Mouse (Mus musculus): ENCODE results near the gene Foxo3. TPM values are rescaled to one million over a fixed set of nuclear protein-coding genes. Genes with fewer than 3 reads are reported as not detected.

The Foxo3 gene
- total RNA-seq, 2 experiments from 2014 or later: 40.1 to 41.1 TPM

DNA sequence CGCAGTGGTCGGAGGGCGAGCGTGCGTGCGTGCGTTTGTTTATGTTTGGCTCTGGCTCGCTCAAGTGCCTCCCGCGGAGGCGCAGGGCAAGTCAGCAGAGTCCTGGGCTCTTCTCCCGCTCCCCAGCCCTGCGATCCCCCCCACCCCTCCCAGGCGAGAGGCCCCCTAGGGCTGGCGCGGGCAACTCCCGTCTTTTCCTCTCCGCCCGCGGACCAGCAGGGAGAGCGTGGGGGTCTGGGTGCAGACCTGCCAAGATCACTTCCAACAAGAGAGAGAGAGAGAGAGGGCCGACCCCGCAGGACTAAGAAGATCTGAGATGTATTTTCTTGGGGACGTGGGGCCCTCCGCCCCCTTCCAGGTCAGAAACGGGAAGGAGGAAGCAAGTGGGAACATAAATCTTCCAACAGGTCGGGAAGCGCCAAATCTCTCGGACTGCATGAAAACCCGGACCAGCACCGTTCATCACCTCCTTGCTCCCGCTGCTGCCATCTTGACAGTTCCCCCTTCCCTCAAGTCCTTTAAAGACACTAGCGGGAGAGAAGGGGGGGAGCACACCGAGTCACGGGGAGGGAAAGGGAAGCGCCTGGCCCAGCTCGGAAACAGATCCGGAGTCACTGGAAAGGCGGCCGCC lies 569 bp downstream of the Foxo3 start:
- DNase-seq (ENCODE audit: low spot score in 2 of 2): no peak

DNA sequence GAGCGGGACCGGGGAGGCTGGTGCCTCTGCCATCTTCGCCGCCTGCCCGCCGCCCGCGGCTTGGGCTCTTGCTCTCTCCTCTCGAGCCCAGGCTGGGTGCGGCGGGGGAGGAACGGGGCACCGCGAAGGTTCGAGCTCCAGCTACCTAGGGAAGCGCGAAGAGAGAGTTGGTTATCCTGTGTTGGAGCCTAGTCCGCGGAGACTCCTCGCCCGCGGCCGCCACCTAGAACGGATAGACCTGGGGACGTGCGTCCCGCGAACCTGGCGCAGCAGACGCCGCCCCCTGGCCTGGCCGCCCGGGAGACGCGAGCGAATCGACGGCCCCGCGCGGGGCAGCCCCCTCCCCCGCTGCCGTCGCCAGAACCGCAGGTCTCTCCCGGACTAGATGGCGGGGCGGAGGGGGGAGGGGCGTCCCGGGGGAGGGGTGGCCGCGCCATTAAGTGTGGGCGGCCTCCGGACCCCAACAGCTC lies 1.1 kb downstream of the Foxo3 start:
- DNase-seq (ENCODE audit: low spot score in 2 of 2): peak in 1 of 2 experiments; percentile 46

DNA sequence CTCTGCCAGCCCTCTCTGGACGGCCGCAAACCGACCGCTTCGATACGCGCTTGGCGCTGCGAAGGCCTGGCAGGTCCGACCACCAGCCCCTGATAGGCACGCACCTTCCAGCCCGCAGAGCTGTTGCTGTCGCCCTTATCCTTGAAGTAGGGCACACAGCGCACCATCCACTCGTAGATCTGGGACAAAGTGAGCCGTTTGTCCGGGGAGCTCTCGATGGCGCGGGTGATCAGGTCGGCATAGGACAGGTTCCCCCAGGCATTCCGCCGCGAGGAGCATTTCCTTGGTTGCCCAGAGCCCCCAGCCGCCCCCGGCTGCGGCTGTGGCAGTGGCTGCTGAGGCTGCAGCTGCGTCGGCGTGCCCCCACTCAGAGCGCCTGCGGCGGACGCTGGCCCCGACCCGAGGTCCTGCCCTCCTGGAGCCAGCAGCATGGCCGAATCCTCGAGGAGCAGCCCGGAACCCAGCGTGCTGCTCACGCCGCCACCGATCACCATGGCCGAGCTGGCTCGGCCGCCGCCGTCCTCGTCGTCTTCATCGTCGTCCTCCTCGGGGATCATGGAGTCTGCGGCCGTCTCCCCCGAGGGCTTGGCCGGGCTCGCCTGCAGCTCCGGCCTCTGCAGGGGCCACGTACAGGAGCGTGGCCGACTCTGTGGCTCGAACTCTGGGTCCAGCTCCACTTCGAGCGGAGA lies 1.7 kb downstream of the Foxo3 start:
- DNase-seq (ENCODE audit: low spot score in 2 of 2): peak in 1 of 2 experiments; percentile 18

DNA sequence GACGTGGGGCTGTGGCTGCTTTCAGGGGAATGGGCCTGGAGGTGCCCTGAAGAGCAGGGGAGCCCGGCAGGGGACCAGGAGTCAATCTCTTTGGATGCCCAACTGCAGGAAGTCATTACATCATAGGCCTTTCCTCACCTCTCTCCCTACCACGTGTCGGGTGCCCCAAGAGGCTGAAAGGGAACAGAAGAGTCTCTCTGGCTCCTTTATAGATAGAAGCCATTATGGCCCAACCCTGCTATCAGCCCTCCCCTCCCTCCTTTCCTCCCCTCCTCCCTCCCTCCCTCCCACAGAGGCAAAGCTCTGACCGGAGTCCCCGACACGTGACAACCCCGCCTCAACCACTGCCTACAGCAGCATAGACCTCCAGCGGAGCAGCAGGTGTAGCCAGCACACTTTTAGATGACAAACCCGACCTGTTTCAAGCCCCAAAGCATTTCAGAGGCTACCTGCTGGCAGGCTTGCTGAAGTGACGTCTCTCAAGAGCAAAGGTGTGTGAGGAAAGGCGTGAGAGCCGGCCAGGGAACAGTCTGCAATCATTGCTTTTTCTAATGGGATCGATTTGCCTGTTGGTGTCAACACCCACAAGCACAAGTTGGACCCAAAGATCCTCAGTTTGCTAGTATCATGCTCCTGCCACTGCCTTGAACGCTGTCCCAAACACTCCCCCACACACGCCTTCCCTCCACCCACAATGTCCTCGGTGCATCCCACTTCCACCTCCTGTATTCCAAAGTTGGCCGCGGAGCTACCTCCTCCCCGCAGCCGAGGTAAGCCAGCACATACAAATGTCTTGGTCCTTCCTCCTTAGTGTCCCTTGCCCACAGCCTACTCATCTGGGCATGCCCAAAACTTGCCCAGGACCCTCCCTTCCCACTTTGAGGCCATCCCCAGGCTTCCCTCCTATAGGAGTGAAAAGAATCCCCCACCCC lies 2.5 kb downstream of the Foxo3 start:
- DNase-seq (ENCODE audit: low spot score in 2 of 2): no peak

DNA sequence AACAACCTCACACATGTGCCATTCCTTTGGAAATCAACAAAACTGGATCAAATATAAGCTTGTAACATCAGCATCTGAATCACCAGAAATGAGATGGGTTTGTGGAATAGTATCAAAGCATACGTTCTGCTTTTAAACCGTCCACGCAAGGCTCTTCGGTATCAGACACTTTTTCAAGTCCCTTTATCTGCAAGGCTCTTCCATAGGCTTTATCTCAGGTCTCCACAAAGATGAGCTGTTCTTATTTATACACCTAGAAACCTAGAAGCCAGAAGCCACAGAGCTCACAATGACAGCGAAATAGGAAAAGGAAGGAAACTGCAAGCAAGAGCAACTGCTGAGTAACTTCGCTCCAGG lies 3.2 kb downstream of the Foxo3 start:
- no peak for DNase-seq (ENCODE audit: low spot score in 2 of 2)

DNA sequence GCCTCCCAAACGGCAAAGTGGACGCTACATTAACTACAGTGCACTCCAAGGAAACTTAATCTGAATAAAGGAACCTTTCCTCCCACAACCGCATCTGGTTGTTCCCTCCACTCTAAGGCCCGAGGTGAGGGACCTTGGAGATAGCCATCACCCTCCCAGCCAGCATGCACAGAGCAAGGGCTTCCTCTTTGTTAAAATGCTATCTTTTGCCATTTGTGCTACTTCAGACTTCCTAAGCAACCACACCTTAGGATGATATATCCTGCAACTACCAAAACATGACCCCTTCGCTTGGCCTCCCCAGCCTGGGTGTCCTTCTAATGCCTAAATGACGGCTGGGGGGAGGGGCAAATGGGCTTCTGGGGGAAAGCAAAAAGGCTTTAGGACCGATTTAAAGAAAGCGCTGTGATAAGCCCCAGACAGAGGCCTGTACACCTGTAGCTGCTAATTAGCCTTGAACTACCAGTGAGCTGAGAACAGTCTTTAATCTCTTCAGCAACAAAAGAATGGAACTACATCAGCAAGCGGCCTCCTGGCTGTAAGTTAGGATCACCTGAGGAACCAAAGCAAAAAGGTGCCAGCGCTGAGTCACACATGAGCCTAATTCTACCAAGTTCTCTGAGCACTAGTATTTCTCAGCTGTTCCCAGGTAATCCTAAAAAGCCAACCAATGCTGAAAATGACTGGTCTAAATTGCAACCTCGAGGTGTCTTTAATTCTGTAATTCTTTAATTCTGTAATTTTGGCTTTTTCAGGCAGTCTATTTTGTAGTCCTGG lies 4.9 kb downstream of the Foxo3 start:
- no peak for DNase-seq (ENCODE audit: low spot score in 2 of 2)

DNA sequence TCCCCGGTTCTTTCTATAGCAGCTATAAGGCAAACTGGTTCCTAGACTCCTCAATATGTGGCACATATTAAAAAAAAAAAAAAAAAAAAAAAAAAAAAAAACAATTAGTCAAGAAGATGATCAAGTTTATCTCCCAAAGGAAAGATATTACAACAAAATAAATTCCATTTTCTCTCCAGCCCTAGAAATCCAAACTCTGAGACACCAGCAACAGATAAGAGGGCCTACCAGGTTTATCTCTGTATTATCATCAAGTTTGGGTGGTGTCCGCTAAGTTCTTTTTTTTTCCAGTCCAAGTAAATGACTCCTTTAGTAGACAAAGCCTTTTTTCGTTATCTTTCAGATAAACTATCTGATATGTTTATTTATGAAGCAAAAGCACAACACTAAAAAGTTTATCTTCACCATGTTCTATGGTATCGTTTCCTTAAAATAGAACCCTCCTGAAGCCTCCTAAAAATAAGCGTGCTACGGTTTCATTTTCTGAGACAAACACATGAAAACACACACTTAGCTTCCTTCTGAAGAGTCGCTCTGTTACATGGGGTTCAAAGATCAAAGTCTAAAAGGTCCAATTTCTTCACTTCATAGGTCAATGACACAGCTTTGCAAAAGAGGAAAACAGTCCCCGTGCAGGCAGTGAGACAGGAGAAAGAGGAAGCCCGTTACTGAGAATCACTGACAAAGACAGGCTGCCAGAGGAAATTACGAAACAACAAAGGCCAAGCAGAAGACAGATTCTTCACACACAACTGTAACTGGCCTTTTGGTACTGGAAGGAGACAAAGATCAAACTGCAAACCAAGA lies 6.1 kb downstream of the Foxo3 start:
- DNase-seq (ENCODE audit: low spot score in 2 of 2): no peak

DNA sequence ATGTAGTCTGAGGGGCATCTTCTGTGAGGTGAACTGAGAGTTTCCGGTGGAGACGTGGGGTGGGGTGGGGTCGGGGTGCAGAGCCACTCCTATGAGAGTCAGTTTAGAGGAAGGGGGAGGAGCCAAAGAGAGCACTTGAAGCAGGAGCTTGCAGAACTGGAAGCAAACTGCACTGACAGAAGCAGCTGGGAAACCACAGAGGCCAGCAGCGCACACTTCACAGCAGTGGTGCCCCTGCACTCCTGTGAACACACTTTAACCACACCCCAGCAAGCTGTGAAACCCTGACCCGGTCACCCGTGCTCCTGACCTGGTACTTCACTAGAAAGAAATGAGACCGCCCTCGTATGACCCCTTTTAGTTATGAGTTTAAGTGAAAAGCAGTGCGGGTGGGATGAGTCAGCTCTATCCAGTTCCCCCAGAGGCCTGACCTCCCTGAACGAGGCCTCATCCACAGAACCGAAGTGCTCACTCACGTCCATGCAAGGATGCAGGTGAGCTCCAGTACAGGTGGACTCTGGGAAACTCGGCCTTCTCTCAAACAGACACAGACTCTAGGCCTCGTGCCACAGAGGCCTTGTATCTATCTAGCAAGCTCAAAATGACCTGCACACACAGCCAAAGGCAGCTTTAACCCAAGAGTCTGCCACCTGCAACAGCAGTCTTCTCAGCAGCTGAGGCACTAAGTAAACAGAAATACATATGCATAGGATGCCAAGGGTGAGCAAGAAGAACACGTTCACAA lies 7.1 kb downstream of the Foxo3 start:
- DNase-seq (ENCODE audit: low spot score in 2 of 2): no peak

DNA sequence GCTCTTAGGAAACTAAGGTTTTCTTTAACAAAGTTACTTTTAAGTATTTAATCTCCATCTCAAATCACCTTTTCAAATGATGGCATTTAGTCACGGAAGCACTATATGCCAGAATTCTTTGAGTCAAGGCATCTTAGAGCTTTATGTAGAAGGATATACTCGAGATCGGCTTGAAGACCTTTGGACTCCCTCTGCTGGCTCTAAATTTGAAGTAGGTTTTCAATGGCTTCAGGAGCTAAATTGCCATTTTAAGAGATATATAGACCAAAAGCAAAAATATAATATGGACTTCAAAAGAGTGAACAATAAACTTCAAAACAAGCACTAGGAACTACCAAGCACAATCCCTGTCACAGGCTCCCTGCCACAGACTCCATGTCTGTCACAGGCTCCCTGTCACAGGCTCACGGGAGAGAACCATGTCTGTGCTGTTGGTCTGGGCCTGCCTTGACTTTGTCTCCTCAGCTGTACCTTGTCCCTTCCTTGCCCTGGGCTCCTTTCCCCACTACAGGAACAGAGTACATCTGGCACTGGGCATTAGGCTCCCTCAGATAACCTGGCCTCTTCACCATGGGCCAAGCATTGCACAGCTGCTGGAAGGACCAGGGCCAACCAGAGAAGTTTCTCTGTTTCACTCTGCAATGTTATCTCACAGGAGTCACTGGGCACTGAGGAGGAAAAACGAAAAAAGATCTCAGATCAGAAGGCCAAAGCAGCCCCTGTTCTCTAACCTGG lies 8.6 kb downstream of the Foxo3 start:
- no peak for DNase-seq (ENCODE audit: low spot score in 2 of 2)

DNA sequence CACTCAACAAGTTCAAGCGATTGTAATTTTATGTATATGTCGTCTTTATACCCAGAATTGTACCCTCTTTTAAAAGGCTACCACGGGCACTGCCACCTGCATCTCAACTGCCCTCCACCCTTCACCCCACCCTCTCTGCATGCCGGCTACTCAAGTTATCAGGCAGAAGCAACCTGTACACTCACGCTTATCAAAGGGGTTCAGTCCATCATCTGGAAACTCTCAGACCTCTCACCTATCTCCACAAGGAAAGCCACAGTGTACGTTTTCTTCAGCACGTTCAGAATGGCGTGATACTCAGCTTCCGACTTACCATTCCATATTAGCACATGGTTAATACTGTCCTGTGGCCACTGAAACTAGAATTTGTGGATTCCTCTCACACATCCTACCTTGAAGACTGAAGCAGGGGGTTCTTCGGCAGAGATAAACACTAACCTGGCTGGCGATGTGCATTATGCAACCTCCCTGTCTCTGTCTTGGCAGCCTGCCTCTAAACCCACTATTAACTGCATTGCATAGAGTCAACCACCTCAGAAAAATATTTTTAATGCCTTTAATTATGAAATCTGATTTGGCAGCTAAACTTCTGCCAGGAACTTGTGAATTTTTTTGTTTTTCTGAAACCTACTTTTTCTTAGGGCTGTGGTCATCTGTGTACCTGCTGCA lies 11.4 kb downstream of the Foxo3 start:
- DNase-seq (ENCODE audit: low spot score in 2 of 2): no peak

DNA sequence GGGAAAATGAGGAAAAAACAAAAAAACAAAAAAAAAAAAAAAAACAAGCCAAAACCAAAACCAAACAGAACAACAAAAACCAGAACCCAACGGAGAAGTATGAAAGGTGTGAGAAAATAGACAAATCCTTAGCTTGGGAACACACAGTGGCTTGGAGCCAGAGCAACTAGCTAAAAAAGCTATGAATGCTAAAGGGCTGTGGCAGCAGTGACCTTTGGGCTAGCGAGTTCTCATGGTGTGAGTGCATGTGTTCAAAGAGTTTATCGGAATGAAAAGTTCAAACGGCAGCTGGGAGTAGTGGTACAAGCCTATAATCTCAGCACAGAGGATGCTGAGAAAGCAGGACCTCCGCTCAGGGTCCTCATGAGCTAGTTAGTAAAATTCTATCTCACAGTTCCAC lies 12.4 kb downstream of the Foxo3 start:
- no peak for DNase-seq (ENCODE audit: low spot score in 2 of 2)

DNA sequence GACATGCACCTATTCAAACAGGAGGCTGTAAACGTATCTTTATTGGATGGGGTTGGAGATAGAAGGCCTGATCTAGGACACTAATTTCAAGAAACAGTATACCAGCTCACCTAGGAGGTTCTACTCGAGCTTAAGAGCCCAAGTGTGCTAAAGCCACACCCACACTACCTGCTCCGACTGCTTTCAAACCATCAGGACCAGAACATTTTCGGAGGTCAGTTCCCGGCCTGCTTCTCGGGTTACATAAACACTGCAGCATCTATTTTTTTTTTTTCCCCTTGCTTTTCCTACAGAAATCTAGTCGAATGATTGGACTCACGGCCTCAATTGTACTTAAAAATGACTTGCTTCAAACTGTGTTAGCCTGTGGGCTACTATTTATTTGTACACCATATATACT lies 12.9 kb downstream of the Foxo3 start:
- no peak for DNase-seq (ENCODE audit: low spot score in 2 of 2)

DNA sequence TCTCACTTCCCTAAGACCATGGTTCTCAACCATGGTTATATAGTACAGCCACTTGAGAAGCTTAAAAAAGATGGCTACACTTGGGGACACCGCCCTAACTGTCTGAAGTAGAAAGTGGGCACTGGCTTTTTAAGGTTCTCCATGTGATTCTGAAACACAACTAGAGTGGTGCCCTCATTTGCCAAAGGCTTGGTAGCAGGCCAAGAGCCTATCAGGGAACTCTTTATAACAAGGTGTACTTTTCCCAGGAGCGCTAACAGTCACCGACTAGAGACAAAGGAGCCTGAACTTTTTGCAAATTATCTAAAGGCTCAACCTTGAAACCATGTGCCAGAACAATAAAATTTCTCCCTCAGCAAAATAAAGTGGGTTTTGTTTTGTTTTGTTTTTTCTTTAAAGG lies 14.5 kb downstream of the Foxo3 start:
- no peak for DNase-seq (ENCODE audit: low spot score in 2 of 2)

DNA sequence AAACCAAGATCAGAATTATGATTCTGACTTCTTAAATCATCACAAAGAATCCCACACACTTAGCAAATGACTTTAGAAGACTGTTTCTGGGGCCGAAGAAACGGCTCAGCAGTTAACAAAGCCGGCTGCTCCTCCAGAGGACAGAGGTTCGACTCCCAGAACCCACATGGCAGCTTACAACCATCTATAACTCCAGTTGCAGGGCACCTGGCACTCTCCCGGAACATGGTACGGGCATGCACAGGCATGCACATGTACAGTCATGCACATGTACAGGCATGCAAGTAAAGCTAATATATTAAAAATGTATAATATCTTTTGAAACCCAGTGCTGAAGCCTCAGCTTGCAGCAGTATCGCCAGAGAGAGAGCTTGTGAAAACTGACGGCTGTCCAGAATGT lies 15.5 kb downstream of the Foxo3 start:
- no peak for DNase-seq (ENCODE audit: low spot score in 2 of 2)

DNA sequence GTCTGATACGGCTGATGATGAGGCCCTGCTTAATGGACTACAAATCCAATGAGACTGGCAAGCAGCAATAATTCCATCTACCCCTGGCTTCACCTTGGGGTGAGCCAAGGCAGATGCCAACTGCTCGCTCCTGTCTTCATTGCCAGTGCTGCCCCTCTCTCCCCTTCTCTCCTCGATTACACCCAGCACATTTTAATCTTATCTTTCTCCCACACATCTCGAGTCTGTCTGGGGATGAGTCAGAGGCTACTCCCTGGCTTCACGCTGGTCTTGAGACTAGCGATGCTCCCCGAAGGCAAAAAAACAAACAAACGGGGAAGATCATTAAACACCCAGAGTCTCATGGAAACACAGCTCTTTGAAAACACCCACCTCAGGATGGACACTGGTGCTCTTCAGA lies 16.0 kb downstream of the Foxo3 start:
- no peak for DNase-seq (ENCODE audit: low spot score in 2 of 2)

DNA sequence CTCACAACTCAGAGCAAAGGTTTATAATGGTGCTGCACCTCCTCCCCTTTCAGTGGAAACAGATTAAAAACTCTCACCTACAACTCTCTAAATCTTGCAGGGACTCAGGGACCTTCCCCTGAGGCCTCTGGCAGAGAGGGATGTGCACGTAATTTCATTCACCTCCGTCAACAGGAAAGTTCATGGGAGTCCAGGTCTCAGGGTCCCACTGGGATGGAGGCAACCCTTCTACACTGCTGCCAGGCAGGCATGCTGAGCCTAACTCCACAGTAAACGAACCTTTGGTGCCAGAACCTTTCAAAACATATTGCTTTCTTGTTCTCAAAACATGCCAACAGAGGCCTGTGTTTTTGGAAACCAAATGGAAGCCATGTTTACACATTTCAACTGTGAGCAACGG lies 17.0 kb downstream of the Foxo3 start:
- DNase-seq (ENCODE audit: low spot score in 2 of 2): no peak

DNA sequence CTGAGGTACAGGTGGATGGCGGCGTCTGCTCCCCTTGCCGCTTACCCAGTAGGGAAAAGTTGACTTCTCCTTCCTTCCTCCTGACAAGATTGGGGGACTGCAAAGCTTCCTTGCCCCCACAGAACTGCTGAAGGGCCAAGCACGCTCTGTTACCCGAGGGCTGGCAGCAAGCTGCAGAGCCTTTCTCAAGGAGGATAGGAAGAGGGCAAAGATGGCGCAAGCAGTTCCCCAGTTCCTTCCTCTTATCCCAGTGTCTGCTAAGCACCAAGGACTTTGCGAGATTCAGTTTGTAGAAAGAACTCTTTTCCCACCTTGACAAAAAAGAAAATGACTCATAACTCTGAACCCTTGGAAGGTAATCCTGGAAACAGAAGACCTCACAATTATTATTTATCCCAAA lies 18.6 kb downstream of the Foxo3 start:
- DNase-seq (ENCODE audit: low spot score in 2 of 2): no peak

DNA sequence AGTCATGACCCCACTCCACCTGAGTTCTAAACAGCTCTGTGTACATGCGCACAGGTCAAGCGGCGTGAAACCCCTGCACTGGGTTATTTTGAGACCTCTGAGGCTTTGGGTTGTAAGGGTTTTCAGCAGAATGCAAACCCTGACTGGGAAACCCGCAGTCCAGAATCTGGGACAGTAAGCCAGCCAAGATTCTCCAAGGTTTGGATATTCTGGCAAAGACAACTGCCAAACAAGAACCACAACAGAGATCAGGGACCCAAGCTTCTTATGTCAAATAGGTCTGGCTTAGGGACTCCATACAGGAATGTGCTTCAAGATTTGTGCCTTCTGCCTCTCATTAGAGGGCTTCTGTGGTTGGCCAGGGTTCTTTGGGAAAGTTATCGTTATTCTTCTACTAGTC lies 21.8 kb downstream of the Foxo3 start:
- DNase-seq (ENCODE audit: low spot score in 2 of 2): no peak

Data from layer of hippocampus, postnatal 14 days (tissue).